Mouse (Mus musculus) liver, postnatal 0 days (tissue): Measurements from ENCODE around the gene Snx15.

Source experiments
- CTCF ChIP-seq: sonication (generic); IDR thresholded peaks from 2 replicates; pipeline ENCODE4 v1.5.1; 2016; ENCODE audit warnings: antibody characterized with exemption, low read depth
- EP300 ChIP-seq: IDR thresholded peaks from 2 replicates; pipeline ENCODE4 v1.6.1; 2016; ENCODE audit warnings: antibody characterized with exemption, low read depth, mild to moderate bottlenecking

GRCm38 (mm10) chr19:6116113-6116850 is 11.8 kb downstream of the Snx15 start:
- TF ChIP-seq CTCF (no peak), EP300 (no peak)
